Mouse (Mus musculus): ENCODE results near the gene Dspp.

DNA sequence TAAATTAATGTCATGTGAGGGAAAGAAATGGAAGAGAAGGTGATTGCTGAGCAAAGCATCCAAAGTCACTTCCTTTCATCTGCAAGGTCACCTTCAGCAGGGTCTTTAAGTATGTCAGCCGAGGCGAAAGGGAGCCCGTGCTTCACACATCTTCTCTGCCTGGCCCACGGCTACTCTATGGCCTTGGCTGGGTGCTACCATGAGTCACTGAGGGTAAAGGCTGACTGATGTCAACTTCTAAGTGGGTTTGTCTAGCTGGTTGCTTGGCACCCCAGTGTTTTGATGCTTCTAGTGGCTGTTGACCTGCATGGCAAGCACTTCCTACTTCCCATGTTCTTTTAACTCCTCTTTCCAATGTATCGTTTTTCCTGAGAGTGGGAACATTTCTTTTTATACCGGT, 20.3 kb upstream of the Dspp start:
- TF ChIP-seq CTCF (IDR thresholded peaks at IDR 0.05; ENCODE audit: low read depth), result no peak
- no peak for TF ChIP-seq EP300 (IDR thresholded peaks at IDR 0.05; ENCODE audit: low read depth)
